Mouse (Mus musculus) testis, adult 2 months (tissue): ENCODE results near the gene Vegfb. TPM values are rescaled to one million over a fixed set of nuclear protein-coding genes. Genes with fewer than 3 reads are reported as not detected.

Experiments used
- H3K27ac ChIP-seq: fragments of 200-500 bp; 2 replicates; pipeline ENCODE4 v1.5.1; 2012; ENCODE audit warnings: low read depth, low read length; ENCODE audit not compliant: control insufficient read depth, insufficient read depth
- H3K27me3 ChIP-seq: fragments of 200-500 bp; 2 replicates; pipeline ENCODE4 v1.6.1; 2012; ENCODE audit warnings: mild to moderate bottlenecking, low read length, moderate library complexity; ENCODE audit not compliant: control insufficient read depth, insufficient read depth
- H3K36me3 ChIP-seq: fragments of 200-500 bp; 2 replicates; pipeline ENCODE4 v1.6.1; 2012; ENCODE audit warnings: mild to moderate bottlenecking, low read length; ENCODE audit not compliant: control insufficient read depth, insufficient read depth
- H3K4me1 ChIP-seq: fragments of 200-500 bp; 2 replicates; pipeline ENCODE4 v1.6.1; 2012; ENCODE audit warnings: low read length; ENCODE audit not compliant: control insufficient read depth, insufficient read depth
- H3K4me3 ChIP-seq: fragments of 200-500 bp; 2 replicates; pipeline ENCODE4 v1.5.1; 2012; ENCODE audit warnings: low read depth, mild to moderate bottlenecking, low read length, moderate library complexity, mixed read lengths; ENCODE audit not compliant: control insufficient read depth
- CTCF ChIP-seq: fragments of 200-500 bp; IDR thresholded peaks from 2 replicates; pipeline ENCODE4 v1.5.1; 2012; ENCODE audit warnings: low read depth, mild to moderate bottlenecking, inconsistent platforms, low read length, moderate library complexity; ENCODE audit not compliant: control insufficient read depth, insufficient read depth, insufficient replicate concordance
- POLR2A ChIP-seq: fragments of 200-500 bp; IDR thresholded peaks from 2 replicates; pipeline ENCODE4 v1.6.1; 2012; ENCODE audit warnings: low read depth, mild to moderate bottlenecking, inconsistent platforms, low read length, moderate library complexity; ENCODE audit not compliant: control insufficient read depth
- polyA plus RNA-seq: library from polyadenylated mRNA; depleted of rRNA; stranded (reverse); fragments of >200 nt; gene quantifications from 2 replicates; pipeline ENCODE4 v1.2.3, GENCODE M21; 2012

The Vegfb gene
- polyA plus RNA-seq, 1 experiment: 7.5 TPM

DNA sequence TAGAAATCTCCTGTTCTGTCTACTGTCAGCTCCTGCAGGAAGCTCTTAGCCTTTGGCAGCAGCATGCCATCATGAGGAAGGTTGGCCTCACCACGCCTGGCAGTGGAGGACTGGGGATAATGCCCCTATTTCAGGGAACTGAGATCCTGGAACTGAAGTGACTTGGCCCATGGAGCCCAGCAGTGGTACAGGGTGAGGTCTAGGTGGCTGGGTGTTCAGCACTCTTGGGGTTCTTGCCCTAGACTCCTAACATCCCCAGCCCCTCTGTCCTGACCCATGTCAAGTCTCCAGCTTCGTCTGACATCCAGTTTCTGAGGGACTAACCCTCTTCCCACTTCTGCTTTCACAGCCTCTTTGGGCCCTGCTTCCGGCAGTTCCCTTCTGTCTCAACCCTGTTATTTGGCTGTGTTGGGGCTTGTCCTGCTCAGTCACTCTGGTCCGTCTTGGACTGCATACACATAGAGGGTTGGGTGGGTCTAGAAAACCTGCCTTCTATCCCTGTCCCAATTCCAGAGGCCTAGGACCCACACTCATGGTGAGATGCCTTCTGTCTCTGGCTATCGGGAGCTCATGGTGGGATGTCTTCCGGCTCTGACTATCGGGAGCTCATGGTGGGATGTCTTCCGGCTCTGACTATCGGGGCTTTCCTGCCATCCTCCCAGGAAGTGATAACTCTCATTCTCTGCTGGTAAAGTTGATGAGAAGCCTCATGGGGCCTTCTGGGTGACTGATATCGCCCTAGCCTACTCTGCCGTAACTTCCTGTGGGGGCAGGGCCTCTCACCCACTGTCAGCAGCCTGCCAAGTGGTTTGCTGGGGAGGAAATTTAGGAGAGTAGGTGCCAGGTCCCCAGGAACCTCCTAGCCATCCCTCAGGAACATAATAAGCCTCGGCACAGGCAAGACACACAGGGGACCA is 30.3 kb upstream of the Vegfb start:
- Histone ChIP-seq H3K36me3 (peaks cover 2% of the 10 kb centered on the region; the same call in 1 of the 2 replicates), H3K27me3 (no peaks in the 10 kb centered on the region), H3K4me3 (no peak overlapping the region), H3K4me1 (no peaks in the 10 kb centered on the region), H3K27ac (no peak overlapping the region)
- TF ChIP-seq POLR2A: no peak
- no peak for TF ChIP-seq CTCF

- TF ChIP-seq POLR2A: no peak
- no peak for TF ChIP-seq CTCF
- Histone ChIP-seq H3K4me3 (no peak overlapping the region), H3K36me3 (no peaks in the 10 kb centered on the region), H3K27ac (no peak overlapping the region), H3K27me3 (no peaks in the 10 kb centered on the region), H3K4me1 (no peaks in the 10 kb centered on the region)
Observed at GRCm38 (mm10) chr19:7014481-7015135, 27.2 kb upstream of the Vegfb start.

- no peaks in the 10 kb centered on the region for H3K27me3 ChIP-seq
- no peaks in the 10 kb centered on the region for H3K36me3 ChIP-seq
- no peaks in the 10 kb centered on the region for H3K4me1 ChIP-seq
- H3K4me3 ChIP-seq: no peak overlapping the region
- no peak for TF ChIP-seq POLR2A
- no peak for TF ChIP-seq CTCF
- no peak overlapping the region for H3K27ac ChIP-seq
Observed at GRCm38 (mm10) chr19:7013984-7014383, 26.5 kb upstream of the Vegfb start.

DNA sequence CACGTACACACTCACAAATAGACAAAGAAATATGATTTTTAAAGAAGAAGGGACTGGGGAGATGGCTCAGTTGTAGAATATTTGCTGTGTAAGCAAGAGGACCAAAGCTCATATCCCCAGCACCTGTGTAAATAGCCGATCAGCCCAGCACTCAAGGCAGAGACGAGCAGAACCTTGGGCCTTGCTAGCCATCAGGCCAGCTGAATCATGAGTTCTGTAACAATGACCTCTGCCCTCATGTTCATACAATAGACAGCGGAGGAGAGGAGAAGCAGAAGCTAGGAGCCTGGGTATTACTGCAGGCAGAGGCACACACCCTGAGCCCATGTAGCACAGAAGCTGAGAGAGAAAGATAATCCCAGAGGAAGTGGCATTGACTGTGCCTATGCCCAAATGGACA is 25.0 kb upstream of the Vegfb start:
- H3K4me1 ChIP-seq: no peaks in the 10 kb centered on the region
- no peak overlapping the region for H3K4me3 ChIP-seq
- no peak overlapping the region for H3K27ac ChIP-seq
- no peaks in the 10 kb centered on the region for H3K36me3 ChIP-seq
- no peaks in the 10 kb centered on the region for H3K27me3 ChIP-seq
- TF ChIP-seq CTCF (no peak), POLR2A (no peak)

DNA sequence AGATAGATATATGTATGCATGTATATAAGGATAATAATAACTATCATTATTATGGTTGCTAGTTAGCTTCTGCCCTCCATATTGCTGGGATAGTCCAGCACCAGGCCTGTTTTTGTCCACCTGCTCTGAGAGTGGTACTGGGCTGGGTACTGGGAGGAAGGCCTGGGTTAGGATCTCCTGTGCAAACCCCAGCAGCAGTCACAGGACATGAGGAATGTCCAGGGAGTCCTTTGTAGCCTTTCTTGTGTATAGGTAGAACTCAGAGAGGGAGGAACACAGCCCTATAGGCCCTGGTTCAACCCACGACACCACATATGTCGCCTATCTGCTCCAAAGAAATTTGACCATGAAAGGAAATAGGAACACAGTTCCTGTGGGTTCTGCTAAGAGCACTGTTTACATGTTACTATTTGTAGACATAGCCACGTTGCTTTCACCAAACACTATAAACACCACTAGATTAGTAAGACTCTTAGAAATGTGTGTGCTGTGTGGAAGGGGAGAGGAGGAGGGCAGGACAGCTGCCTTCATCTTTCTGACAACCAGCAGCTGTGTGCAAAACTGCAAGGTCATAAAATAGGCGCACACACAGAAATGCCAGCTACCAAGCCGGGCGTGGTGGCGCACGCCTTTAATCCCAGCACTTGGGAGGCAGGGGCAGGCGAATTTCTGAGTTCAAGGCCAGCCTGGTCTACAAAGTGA is 19.6 kb upstream of the Vegfb start:
- Histone ChIP-seq H3K4me1 (no peaks in the 10 kb centered on the region), H3K27ac (no peak overlapping the region), H3K27me3 (no peaks in the 10 kb centered on the region), H3K4me3 (no peak overlapping the region), H3K36me3 (no peaks in the 10 kb centered on the region)
- TF ChIP-seq POLR2A: no peak
- no peak for TF ChIP-seq CTCF

GRCm38 (mm10) chr19:6999360-7000063 is 12.1 kb upstream of the Vegfb start:
- no peak for TF ChIP-seq POLR2A
- no peak for TF ChIP-seq CTCF
- Histone ChIP-seq H3K36me3 (no peaks in the 10 kb centered on the region), H3K27ac (no peak overlapping the region), H3K4me3 (no peak overlapping the region), H3K4me1 (peaks cover 14% of the 10 kb centered on the region), H3K27me3 (no peaks in the 10 kb centered on the region)
